Mouse (Mus musculus): ENCODE measurements at regions not wholly inside any gene's neighbourhood (a gene's known extent, or its start where the extent isn't known, plus 50 kb on each side); places are given as distances from the start of the nearest gene placed in this dataset.

- DNase-seq: no peak
These were observed 235.4 kb upstream of the Meis1 start for GRCm38 (mm10) chr11:19254183-19254582.

- DNase-seq: no peak
These were observed 238.8 kb upstream of the Meis1 start for GRCm38 (mm10) chr11:19257549-19257948.

DNA sequence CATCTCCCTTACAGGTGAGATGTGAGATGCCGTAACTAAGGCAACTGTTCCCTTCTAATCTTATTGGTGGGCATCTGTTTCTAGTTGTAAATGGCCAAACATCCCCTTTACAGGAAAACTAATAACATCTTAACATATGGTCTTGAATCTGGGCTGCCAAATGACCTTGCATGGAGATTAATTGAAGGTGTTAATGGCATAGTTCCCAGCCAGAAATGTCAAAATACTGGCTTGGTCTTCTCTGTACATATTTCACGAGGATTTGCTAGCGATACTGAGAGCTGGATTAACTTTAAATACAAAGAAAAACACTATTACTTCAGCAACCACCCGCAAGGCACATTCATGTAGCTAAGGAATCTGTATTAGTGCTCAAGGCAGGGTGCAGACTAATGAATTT lies 244.0 kb upstream of the Meis1 start:
- DNase-seq: no peak

- DNase-seq: no peak
These were observed 246.2 kb upstream of the Meis1 start for GRCm38 (mm10) chr11:19264798-19265671.

DNA sequence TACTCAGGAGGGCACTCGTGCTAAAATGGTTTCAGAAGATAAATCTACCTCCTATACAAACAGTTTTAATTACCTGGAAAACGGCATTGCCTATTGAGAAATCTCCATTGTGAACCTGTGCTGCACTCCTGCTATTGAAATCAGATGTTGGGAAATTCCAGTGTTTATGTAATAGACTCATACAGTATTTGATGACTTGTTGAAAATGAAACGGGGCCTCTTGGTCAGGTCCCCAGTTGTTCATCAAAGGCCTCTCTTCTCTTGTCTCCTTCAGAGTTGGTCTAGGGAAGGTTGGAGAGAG lies 246.8 kb upstream of the Meis1 start:
- no peak for DNase-seq

DNA sequence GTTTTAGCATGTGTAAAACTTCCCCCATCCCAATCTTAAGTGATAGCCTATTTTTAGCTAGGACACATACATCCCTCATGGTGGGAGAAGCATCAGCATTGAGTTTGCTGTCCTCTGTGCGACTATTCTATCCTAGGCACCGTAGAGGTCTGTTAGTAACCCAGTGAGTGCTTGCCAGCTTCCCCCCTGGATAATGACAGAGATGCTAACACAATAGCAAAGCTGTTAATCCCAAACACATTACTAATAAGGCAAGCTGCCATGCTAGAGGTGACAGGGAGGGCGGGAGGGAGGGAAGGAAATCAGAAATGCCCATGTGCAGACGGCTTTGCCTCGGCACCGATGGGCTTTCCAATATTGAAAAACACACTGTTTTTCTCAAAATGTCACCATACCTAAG lies 272.2 kb upstream of the Meis1 start:
- DNase-seq: no peak

GRCm38 (mm10) chr11:19299411-19299810 lies 280.6 kb upstream of the Meis1 start:
- DNase-seq: no peak

- DNase-seq: no peak
These were observed 287.9 kb upstream of the Meis1 start for GRCm38 (mm10) chr11:19306687-19307086.

GRCm38 (mm10) chr11:19330685-19331239 lies 312.0 kb upstream of the Meis1 start:
- no peak for DNase-seq

GRCm38 (mm10) chr11:19332274-19332673 lies 313.5 kb upstream of the Meis1 start:
- no peak for DNase-seq

GRCm38 (mm10) chr11:19332727-19333126 lies 313.9 kb upstream of the Meis1 start:
- DNase-seq: no peak

GRCm38 (mm10) chr11:19333908-19334487 lies 315.2 kb upstream of the Meis1 start:
- DNase-seq: no peak

DNA sequence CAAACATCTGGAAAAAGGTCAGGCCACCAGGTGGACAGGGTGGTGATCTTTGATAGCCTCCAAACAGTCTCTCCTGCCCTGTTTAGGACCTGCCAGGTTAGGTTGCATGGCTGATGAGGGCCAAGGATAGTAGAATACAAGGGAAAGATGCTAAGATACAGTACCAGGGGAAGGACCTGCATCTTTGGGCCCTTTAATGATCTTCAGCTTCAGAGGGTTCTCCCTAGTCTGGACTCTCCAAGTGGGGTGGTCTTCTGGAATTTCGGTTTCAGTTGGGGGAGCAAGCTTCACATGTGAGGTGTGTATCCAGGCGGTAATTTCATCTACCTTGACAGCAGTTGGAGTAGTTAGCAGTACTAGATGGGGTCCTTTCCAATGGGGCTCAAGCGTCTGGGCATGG lies 316.6 kb upstream of the Meis1 start:
- DNase-seq: no peak

DNA sequence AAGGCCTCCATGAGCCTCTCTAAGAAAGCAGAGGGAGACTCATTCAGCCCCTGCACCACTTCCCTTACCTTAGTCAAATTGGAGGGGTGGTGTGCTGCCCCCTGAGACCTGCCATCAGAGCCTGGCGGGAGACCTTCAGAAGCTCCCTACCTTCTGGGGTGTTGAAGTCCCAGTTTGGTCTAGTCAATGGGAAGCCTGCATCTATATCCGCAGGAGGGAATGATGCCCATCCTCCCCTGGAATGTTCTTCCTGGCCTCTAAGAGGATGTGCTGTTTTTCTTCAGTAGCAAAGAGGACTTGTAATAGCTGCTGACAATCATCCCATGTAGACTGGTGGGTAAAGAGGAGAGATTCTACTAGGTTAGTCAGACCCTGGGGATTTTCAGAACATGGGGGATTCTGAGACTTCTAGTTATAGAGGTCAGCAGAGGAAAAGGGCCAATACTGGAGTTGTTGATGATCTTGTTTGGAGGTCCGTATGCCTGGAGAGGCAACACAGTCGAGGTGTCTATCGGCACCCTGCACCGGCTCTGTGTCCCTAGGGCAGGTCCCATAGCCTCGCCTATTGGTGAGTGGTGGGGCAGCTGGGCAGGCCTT lies 321.0 kb upstream of the Meis1 start:
- no peak for DNase-seq

GRCm38 (mm10) chr11:19340889-19341288 lies 322.1 kb upstream of the Meis1 start:
- no peak for DNase-seq

GRCm38 (mm10) chr11:19341379-19341778 lies 322.6 kb upstream of the Meis1 start:
- DNase-seq: no peak

DNA sequence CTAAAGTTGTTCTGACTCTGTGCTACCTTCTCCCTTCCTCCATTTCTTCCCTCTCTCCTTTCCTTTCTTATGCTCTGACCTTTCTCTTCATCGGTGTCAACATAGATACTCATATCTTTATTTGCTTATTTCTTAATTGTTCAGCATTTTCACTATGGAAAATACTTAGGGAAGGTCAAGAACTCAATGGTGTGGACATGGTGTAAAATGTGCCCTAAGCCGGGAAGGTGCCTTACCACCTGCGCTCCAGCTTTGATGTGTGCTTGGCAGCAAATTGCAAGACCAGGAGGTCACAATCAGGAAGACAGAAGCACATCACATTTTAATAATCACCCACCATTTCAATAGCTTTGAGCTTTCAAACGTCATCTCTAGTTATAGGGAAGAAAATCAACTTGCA lies 324.0 kb upstream of the Meis1 start:
- DNase-seq: no peak

DNA sequence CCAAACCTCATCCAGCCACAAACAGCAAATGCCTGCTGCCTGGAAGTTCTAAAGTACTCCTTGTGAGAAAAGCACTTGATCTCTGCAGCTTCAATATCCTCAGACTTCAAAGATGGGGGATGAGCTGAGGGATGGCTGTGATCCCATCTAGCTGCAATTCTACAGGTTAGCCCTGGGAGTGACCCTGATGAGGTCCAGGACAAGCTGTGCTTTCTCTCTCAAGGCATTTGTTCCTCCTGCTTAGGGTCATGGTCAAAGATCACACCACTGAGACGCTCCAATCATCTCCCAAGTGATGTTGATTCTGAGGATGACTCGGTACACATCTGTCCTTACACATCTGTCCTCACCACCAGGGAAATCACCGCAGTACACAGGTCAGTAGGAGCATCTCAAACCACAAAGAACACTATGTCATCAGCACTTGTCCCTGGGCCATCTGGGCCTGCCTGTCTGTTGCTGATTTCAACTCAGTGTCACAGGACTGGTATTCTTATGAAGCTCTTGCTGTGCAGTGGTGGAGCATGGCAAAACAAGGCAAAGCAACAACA lies 327.6 kb upstream of the Meis1 start:
- no peak for DNase-seq

- no peak for DNase-seq
These were observed 331.8 kb upstream of the Meis1 start for GRCm38 (mm10) chr11:19350331-19351242.

- no peak for DNase-seq
These were observed 332.5 kb upstream of the Meis1 start for GRCm38 (mm10) chr11:19351243-19351787.

GRCm38 (mm10) chr11:19353706-19354105 lies 334.9 kb upstream of the Meis1 start:
- no peak for DNase-seq

- no peak for DNase-seq
These were observed 336.4 kb upstream of the Meis1 start for GRCm38 (mm10) chr11:19355179-19355578.
